Mouse (Mus musculus): ENCODE measurements around the gene Spo11.

DNA sequence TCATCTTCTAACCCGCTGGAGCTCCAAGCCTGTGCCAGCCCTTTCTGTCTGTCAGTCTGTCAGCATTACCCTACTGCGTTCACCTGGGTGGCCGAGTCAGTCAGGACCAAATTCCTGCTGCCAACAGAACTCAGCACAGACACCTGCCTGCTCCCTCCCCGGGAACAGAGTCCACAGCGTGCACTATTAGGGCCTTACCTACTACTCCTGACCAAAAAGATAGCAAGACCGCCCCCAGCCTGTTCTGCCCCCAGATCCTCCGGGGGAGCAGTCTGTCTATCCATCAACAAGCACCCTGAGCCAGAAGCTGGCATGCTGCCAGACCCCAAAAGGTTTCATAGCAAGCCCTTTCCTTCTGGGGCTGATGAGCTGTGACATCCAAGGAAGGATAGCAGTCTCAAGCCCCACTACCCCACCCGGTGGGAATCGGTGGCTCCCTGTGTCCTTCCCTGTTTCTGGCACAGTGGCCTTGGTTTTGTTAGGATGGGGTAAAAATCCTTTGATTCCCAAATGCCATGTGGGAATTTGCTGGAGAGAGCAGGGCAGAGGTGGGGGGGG, 27.3 kb upstream of the Spo11 start:
- TF ChIP-seq CTCF (IDR thresholded peaks at IDR 0.05; ENCODE audit: low read depth, low read length), result no peak
- no peak for TF ChIP-seq POLR2A (IDR thresholded peaks at IDR 0.05; ENCODE audit: borderline replicate concordance, low read depth, low read length)
